Mouse (Mus musculus) heart, adult 18-20 months (tissue): Measurements from ENCODE around the gene Slc29a2. TPM values are rescaled to one million over a fixed set of nuclear protein-coding genes. Genes with fewer than 3 reads are reported as not detected.

Source experiments
- total RNA-seq, 2 experiments: library from RNA; stranded (reverse); gene quantifications; 2 replicates each; pipeline ENCODE4 v1.2.3; 2021

The Slc29a2 gene
- total RNA-seq, 2 experiments from 2014 or later = 6.9 to 8.8 TPM

Other genes with a start within 250 kb of the Slc29a2 start
- gene Rbm4, start 230.0 kb upstream of the Slc29a2 start, total RNA-seq = 10 to 100 TPM; 38.8 to 43.3 TPM
- gene Gm21992, start 212.2 kb upstream of the Slc29a2 start, total RNA-seq = 10 to 100 TPM; 15.4 to 19.4 TPM
- 10 to 100 TPM; 16.6 to 17.9 TPM for gene Rbm14, start 212.2 kb upstream of the Slc29a2 start, total RNA-seq
- gene Ccs, start 184.5 kb upstream of the Slc29a2 start, total RNA-seq = 10 to 100 TPM; 30.0 to 30.6 TPM
- under 1 TPM in 1 of 2 experiments, not detected in 1; 0.10 TPM for gene Ccdc87, start 184.5 kb upstream of the Slc29a2 start, total RNA-seq
- 10 to 100 TPM; 73.4 to 76.3 TPM for gene Ctsf, start 168.7 kb upstream of the Slc29a2 start, total RNA-seq
- under 1 TPM; 0.42 to 0.49 TPM for gene Actn3, start 146.0 kb upstream of the Slc29a2 start, total RNA-seq
- gene Zdhhc24, start 145.2 kb upstream of the Slc29a2 start, total RNA-seq = 1 to 10 TPM; 2.4 to 3.1 TPM
- 1 to 10 TPM; 2.8 to 3.1 TPM for gene Bbs1, start 117.2 kb upstream of the Slc29a2 start, total RNA-seq
- 10 to 100 TPM; 15.6 to 18.2 TPM for gene Dpp3, start 95.6 kb upstream of the Slc29a2 start, total RNA-seq
- gene Peli3, start 80.7 kb upstream of the Slc29a2 start, total RNA-seq = 1 to 10 TPM; 3.5 to 3.8 TPM
- gene Mrpl11, start 61.7 kb upstream of the Slc29a2 start, total RNA-seq = 10 to 100 TPM; 67.7 to 86.0 TPM
- under 1 TPM in 1 of 2 experiments, not detected in 1; 0.10 TPM for gene Npas4, start 33.5 kb upstream of the Slc29a2 start, total RNA-seq
- gene B4gat1, start 15.0 kb downstream of the Slc29a2 start, total RNA-seq = 10 to 100 TPM; 46.0 TPM
- gene AC124502.3, start 15.0 kb downstream of the Slc29a2 start, total RNA-seq = 1 to 10 TPM in 1 of 2 experiments, under 1 TPM in 1; 0.93 to 2.7 TPM
- 10 to 100 TPM; 11.8 to 16.2 TPM for gene Brms1, start 17.5 kb downstream of the Slc29a2 start, total RNA-seq
- 1 to 10 TPM; 1.9 to 2.4 TPM for gene Rin1, start 26.6 kb downstream of the Slc29a2 start, total RNA-seq
- 1 to 10 TPM; 6.9 to 7.4 TPM for gene Cd248, start 44.2 kb downstream of the Slc29a2 start, total RNA-seq
- 1 to 10 TPM; 1.6 to 2.3 TPM for gene Tmem151a, start 61.7 kb downstream of the Slc29a2 start, total RNA-seq
- gene Yif1a, start 64.7 kb downstream of the Slc29a2 start, total RNA-seq = 100 to 1,000 TPM in 1 of 2 experiments, 10 to 100 TPM in 1; 97.6 to 104 TPM
- gene Cnih2, start 74.7 kb downstream of the Slc29a2 start, total RNA-seq = under 1 TPM in 1 of 2 experiments, not detected in 1; 0.31 TPM
- 100 to 1,000 TPM; 190 to 204 TPM for gene Rab1b, start 83.2 kb downstream of the Slc29a2 start, total RNA-seq
- 10 to 100 TPM; 48.9 to 54.0 TPM for gene Klc2, start 94.7 kb downstream of the Slc29a2 start, total RNA-seq
- 10 to 100 TPM; 21.8 to 22.7 TPM for gene Pacs1, start 249.3 kb downstream of the Slc29a2 start, total RNA-seq